Mouse (Mus musculus) heart, adult 2 months (tissue): ENCODE measurements around the gene Cpne2. TPM values are rescaled to one million over a fixed set of nuclear protein-coding genes. Genes with fewer than 3 reads are reported as not detected.

ENCODE experiments used
- DNase-seq, 2 experiments: peaks; one replicate each; pipeline ENCODE4 v3.0.0; 2021
- H3K27ac ChIP-seq: fragments of 200-600 bp; 2 replicates; pipeline ENCODE4 v1.8.1; 2022
- H3K27me3 ChIP-seq: fragments of 200-500 bp; 2 replicates; pipeline ENCODE4 v1.6.1; 2012; ENCODE audit warnings: mild to moderate bottlenecking, low read length, inconsistent platforms, mixed read lengths; ENCODE audit not compliant: control insufficient read depth, insufficient read depth
- H3K36me3 ChIP-seq: fragments of 200-500 bp; 2 replicates; pipeline ENCODE4 v1.6.1; 2012; ENCODE audit warnings: low read length, inconsistent platforms; ENCODE audit not compliant: control insufficient read depth, insufficient read depth
- H3K4me1 ChIP-seq: fragments of 200-500 bp; 2 replicates; pipeline ENCODE4 v1.6.1; 2011; ENCODE audit warnings: low read length; ENCODE audit not compliant: control insufficient read depth, insufficient read depth
- H3K4me3 ChIP-seq: fragments of 200-600 bp; 2 replicates; pipeline ENCODE4 v1.8.1; 2022
- H3K79me2 ChIP-seq: fragments of 200-500 bp; replicated peaks from 2 replicates; pipeline ENCODE4 v1.6.1; 2012; ENCODE audit warnings: mild to moderate bottlenecking, inconsistent platforms, low read length, moderate library complexity, mixed read lengths; ENCODE audit not compliant: control insufficient read depth, insufficient read depth
- H3K9ac ChIP-seq: fragments of 200-500 bp; 2 replicates; pipeline ENCODE4 v1.6.1; 2012; ENCODE audit warnings: low read depth, mild to moderate bottlenecking, control low read depth, inconsistent platforms, low read length, mixed read lengths
- CTCF ChIP-seq: fragments of 200-600 bp; IDR thresholded peaks from 2 replicates; pipeline ENCODE4 v1.8.1; 2022; ENCODE audit warnings: antibody characterized with exemption, mild to moderate bottlenecking, moderate library complexity
- EP300 ChIP-seq: fragments of 200-500 bp; IDR thresholded peaks from 2 replicates; pipeline ENCODE4 v1.6.1; 2011; ENCODE audit warnings: low read depth, low read length, control low read depth; ENCODE audit not compliant: insufficient read depth
- POLR2A ChIP-seq: fragments of 200-500 bp; IDR thresholded peaks from 2 replicates; pipeline ENCODE4 v1.6.1; 2011; ENCODE audit warnings: mild to moderate bottlenecking, low read depth, low read length, control low read depth; ENCODE audit not compliant: insufficient read depth
- WGBS: fragments of 180-500 bp; shearing (Covaris S2); methylation state at CpG from one replicate; pipeline ENCODE4 v1.1.7; 2018; 5-methylcytosine and 5-hydroxymethylcytosine counted together
- intact Hi-C: fragments of 180-260 bp; cut with DNase I; formaldehyde crosslinking; loops from one replicate; pipeline ENCODE4 v1.15.1; 2025
- microRNA-seq, 2 experiments: library from miRNA; unstranded; fragments of <30 nt; microRNA quantifications; one replicate each; pipeline ENCODE4 v1.2.0; 2021
- polyA plus RNA-seq: library from polyadenylated mRNA; depleted of rRNA; stranded (reverse); fragments of >200 nt; gene quantifications from 2 replicates; pipeline ENCODE4 v1.2.3, GENCODE M21; 2012; rRNA removed
- total RNA-seq, 2 experiments: library from RNA; stranded (reverse); gene quantifications; 2 replicates each; pipeline ENCODE4 v1.2.3; 2021

Cpne2 gene
- total and polyA plus RNA-seq, 3 experiments = 3.4 to 14.1 (median 3.9) TPM

DNA sequence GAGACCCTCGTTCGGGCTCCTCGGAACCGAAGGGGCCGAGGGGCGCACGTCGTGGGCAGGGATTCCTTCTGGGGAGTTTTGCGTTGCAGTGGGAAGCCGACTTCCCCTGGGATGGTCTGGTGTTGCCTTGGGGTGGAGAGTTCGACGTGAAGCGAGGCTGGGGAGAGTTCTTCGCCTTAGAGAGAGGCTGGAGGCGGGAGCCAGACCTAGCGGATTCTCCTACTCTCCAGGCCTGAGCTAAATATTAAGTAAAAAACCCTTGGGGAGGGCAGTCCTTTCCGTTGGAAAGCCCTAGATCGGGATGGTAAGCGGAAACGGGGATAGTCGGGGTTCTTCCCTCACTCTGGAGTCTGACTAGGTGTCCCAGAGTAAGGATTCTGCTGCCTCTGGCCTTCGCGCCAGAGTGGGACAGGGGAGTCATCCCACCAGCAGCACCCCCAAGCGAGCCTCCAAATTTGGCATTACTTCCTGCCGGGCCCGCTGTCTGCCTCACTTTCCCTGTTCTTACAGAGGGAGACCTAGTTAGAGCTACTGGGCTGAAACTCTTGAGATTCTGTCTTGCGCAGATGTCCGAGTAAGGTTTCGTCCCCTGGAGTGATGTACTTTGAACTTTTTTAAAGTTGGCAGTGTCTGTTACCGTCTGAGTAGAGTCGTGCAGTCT is 69.8 kb downstream of the Cpne2 start:
- DNase-seq = peak; percentile 29 to 48
- peaks cover 8% of the 10 kb centered on the region for H3K36me3 ChIP-seq
- H3K27ac ChIP-seq = peak overlapping the region; percentile 94
- peaks cover 4% of the 10 kb centered on the region; the same call in 1 of the 2 replicates for H3K4me1 ChIP-seq
- H3K9ac ChIP-seq = peak overlapping the region; percentile 77
- WGBS = under 1% methylated on average over 31 of the region's 31 CpGs
- H3K27me3 ChIP-seq = no peaks in the 10 kb centered on the region
- TF ChIP-seq EP300 (no peak), POLR2A (no peak), CTCF (no peak)
- peaks cover 5% of the 10 kb centered on the region for H3K79me2 ChIP-seq
- intact Hi-C loops = loop anchor here (2.0 kb wide), 2 partner anchors 62 to 100 kb away; no protein-coding TSS in a partner anchor
- H3K4me3 ChIP-seq = peak overlapping the region; percentile 62

DNA sequence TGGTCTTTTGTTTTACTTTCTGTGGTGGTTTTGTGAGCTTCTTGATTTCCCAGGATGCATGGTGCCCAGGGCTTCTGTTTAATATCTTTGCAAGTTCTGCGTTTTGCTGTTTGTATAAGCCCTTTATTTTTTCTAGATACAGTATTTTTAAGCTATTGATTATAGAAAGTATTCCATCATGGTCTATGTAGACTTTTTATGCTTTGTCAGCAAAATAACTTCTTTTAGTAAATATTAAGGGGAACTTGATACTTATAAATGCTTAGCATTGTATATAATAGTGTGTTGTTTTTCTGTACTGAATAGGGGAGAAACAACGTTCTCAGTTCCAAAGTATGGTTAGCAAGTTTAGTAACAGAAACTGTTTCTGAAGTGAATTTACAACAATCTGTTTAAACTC is 71.2 kb downstream of the Cpne2 start:
- intact Hi-C loops = no loop called here
- no peak for TF ChIP-seq POLR2A
- no peak for TF ChIP-seq CTCF
- TF ChIP-seq EP300 = no peak
- peaks cover 4% of the 10 kb centered on the region; the same call in 1 of the 2 replicates for H3K4me1 ChIP-seq
- H3K27ac ChIP-seq = no peak overlapping the region
- H3K4me3 ChIP-seq = no peak overlapping the region
- peaks cover 8% of the 10 kb centered on the region for H3K36me3 ChIP-seq
- no peaks in the 10 kb centered on the region for H3K27me3 ChIP-seq
- no peak overlapping the region for H3K9ac ChIP-seq
- 68% methylated on average over 2 of the region's 2 CpGs for WGBS
- peaks cover 5% of the 10 kb centered on the region for H3K79me2 ChIP-seq
- DNase-seq = no peak

- Histone ChIP-seq H3K36me3 (peaks cover 2% of the 10 kb centered on the region; the same call in 1 of the 2 replicates), H3K27ac (no peak overlapping the region), H3K4me3 (no peak overlapping the region), H3K79me2 (peaks cover 3% of the 10 kb centered on the region), H3K4me1 (no peaks in the 10 kb centered on the region; the same call in 1 of the 2 replicates), H3K27me3 (no peaks in the 10 kb centered on the region), H3K9ac (no peak overlapping the region)
- 87% methylated on average over 5 of the region's 5 CpGs for WGBS
- intact Hi-C loops = no loop called here
- DNase-seq = no peak
- no peak for TF ChIP-seq EP300
- TF ChIP-seq CTCF = no peak
- no peak for TF ChIP-seq POLR2A
Observed at GRCm38 (mm10) chr8:94607064-94607463, 74.3 kb downstream of the Cpne2 start.

Small RNA genes within 50 kb of the gene (microRNA-seq; reads per million reads assigned to microRNA genes)
- gene Mir7072 = 0 reads per million in 2 experiments

Other genes starting within 250 kb of the Cpne2 start
- gene Slc12a3, start 203.8 kb upstream of the Cpne2 start, total RNA-seq = under 1 TPM; 0.16 to 0.39 TPM
- 0.20 and 0.39 TPM in 2 replicates for gene Slc12a3, start 203.8 kb upstream of the Cpne2 start, polyA plus RNA-seq
- gene Herpud1, start 146.6 kb upstream of the Cpne2 start, total RNA-seq = 100 to 1,000 TPM; 216 to 349 TPM
- gene Herpud1, start 146.6 kb upstream of the Cpne2 start, polyA plus RNA-seq = 272 and 285 TPM in 2 replicates
- 1 to 10 TPM; 2.3 to 3.7 TPM for gene Nlrc5, start 98.6 kb upstream of the Cpne2 start, total RNA-seq
- 3.7 and 4.9 TPM in 2 replicates for gene Nlrc5, start 98.6 kb upstream of the Cpne2 start, polyA plus RNA-seq
- gene Rspry1, start 68.9 kb downstream of the Cpne2 start, total RNA-seq = 10 to 100 TPM; 10.1 to 10.6 TPM
- 3.8 and 7.9 TPM in 2 replicates for gene Rspry1, start 68.9 kb downstream of the Cpne2 start, polyA plus RNA-seq
- gene Fam192a, start 69.0 kb downstream of the Cpne2 start, total RNA-seq = 10 to 100 TPM; 18.6 to 20.3 TPM
- gene Fam192a, start 69.0 kb downstream of the Cpne2 start, polyA plus RNA-seq = 13.7 and 17.5 TPM in 2 replicates
- 10 to 100 TPM; 77.2 to 84.1 TPM for gene Arl2bp, start 133.6 kb downstream of the Cpne2 start, total RNA-seq
- 107 and 148 TPM in 2 replicates for gene Arl2bp, start 133.6 kb downstream of the Cpne2 start, polyA plus RNA-seq
- gene Pllp, start 163.3 kb downstream of the Cpne2 start, total RNA-seq = under 1 TPM; 0.55 to 0.63 TPM
- gene Pllp, start 163.3 kb downstream of the Cpne2 start, polyA plus RNA-seq = 1.1 and 2.6 TPM in 2 replicates
- gene Ccl22, start 212.6 kb downstream of the Cpne2 start, total RNA-seq = not detected
- 0.14 and 0.41 TPM in 2 replicates for gene Ccl22, start 212.6 kb downstream of the Cpne2 start, polyA plus RNA-seq
- 1 to 10 TPM; 5.1 to 5.4 TPM for gene Cx3cl1, start 239.0 kb downstream of the Cpne2 start, total RNA-seq
- gene Cx3cl1, start 239.0 kb downstream of the Cpne2 start, polyA plus RNA-seq = 11.3 and 12.0 TPM in 2 replicates